Mouse (Mus musculus) intestine, embryonic 14.5 days (tissue): Measurements from ENCODE around the gene 4930513O06Rik. TPM values are rescaled to one million over a fixed set of nuclear protein-coding genes. Genes with fewer than 3 reads are reported as not detected.

Experiments
- ATAC-seq: fragments of 200-750 bp; cut with Nextera tagmentation; replicated peaks from 2 replicates; pipeline ENCODE4 v1.8.0; 2017; ENCODE audit warnings: low read depth, moderate number of reproducible peaks, moderate TSS enrichment, moderate library complexity; ENCODE audit not compliant: low FRiP score, low TSS enrichment
- DNase-seq: peaks from one replicate; pipeline ENCODE4 v3.0.0-alpha.2; 2018; ENCODE audit warnings: low spot score
- H3K27ac ChIP-seq: fragments of 300-500 bp; sonication (generic); 2 replicates; pipeline ENCODE4 v1.5.1; 2014; ENCODE audit warnings: low read depth, mild to moderate bottlenecking, control low read depth
- H3K27me3 ChIP-seq: fragments of 300-500 bp; sonication (generic); replicated peaks from 2 replicates; pipeline ENCODE4 v1.6.1; 2014; ENCODE audit warnings: low read length, control low read depth; ENCODE audit not compliant: control insufficient read depth, insufficient read depth
- H3K36me3 ChIP-seq: fragments of 300-500 bp; sonication (generic); 2 replicates; pipeline ENCODE4 v1.6.1; 2014; ENCODE audit warnings: low read length, control low read depth; ENCODE audit not compliant: control insufficient read depth, insufficient read depth
- H3K4me1 ChIP-seq: fragments of 300-500 bp; sonication (generic); replicated peaks from 2 replicates; pipeline ENCODE4 v1.6.1; 2014; ENCODE audit warnings: low read length, control low read depth, mixed read lengths; ENCODE audit not compliant: control insufficient read depth, insufficient read depth
- H3K4me2 ChIP-seq: fragments of 300-500 bp; sonication (generic); 2 replicates; pipeline ENCODE4 v1.6.1; 2014; ENCODE audit warnings: low read length
- H3K4me3 ChIP-seq: fragments of 300-500 bp; sonication (generic); 2 replicates; pipeline ENCODE4 v1.5.1; 2014; ENCODE audit warnings: low read depth, low read length, control low read depth, mixed read lengths
- H3K9ac ChIP-seq: fragments of 300-500 bp; sonication (generic); 2 replicates; pipeline ENCODE4 v1.6.1; 2014; ENCODE audit warnings: mild to moderate bottlenecking, low read length
- H3K9me3 ChIP-seq: fragments of 300-500 bp; sonication (generic); 2 replicates; pipeline ENCODE4 v1.6.1; 2016; ENCODE audit warnings: low read length, control low read depth; ENCODE audit not compliant: control insufficient read depth
- WGBS: fragments of 180-500 bp; shearing (Covaris S2); extraction: QIAGEN DNeasy Blood & Tissue Kit; methylation state at CpG from one replicate; pipeline ENCODE4 v1.1.7; 2014; 5-methylcytosine and 5-hydroxymethylcytosine counted together
- polyA plus RNA-seq: library from polyadenylated mRNA; unstranded; fragments of >200 nt; fragmentation: Nextera tagmentation; extraction: Ambion mirVana; gene quantifications from 2 replicates; pipeline ENCODE4 v1.2.1, GENCODE M21; 2014

Gene 4930513O06Rik
- polyA plus RNA-seq, 1 experiment from 2014 or later: not detected

- 65% methylated on average over 1 of the region's 1 CpGs for WGBS
- Histone ChIP-seq H3K27ac (no peak overlapping the region), H3K27me3 (no peaks in the 10 kb centered on the region), H3K4me3 (no peak overlapping the region), H3K9me3 (no peaks in the 10 kb centered on the region), H3K36me3 (no peaks in the 10 kb centered on the region), H3K4me2 (no peak overlapping the region), H3K4me1 (no peaks in the 10 kb centered on the region), H3K9ac (no peak overlapping the region)
- ATAC-seq: no peak
- DNase-seq: no peak
Observed at GRCm38 (mm10) chrX:139097197-139097596, 11.2 kb downstream of the 4930513O06Rik start.

DNA sequence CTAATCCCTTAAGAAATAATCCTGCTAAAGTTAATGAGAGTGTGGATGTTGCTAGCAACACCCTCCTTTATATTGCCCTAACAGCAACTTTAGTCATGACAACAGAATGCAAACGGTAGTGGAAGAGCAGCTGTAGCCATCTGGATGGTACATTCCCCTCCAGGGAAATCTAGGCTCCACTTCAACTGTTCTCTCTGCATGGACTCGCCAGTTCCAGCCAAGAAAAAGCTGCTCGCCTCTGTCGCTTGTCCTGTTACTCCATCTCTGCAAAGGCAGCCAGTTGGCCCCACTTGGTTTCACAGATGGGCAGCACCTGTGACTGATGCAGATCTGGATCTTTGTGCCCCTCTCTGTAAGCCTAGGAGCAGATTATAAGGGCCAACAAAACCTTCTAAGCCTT lies 48.0 kb downstream of the 4930513O06Rik start:
- Histone ChIP-seq H3K27ac (no peak overlapping the region), H3K4me2 (no peak overlapping the region), H3K4me3 (no peak overlapping the region), H3K4me1 (no peaks in the 10 kb centered on the region), H3K9ac (no peak overlapping the region), H3K36me3 (no peaks in the 10 kb centered on the region), H3K9me3 (no peaks in the 10 kb centered on the region), H3K27me3 (no peaks in the 10 kb centered on the region)
- DNase-seq (no peak), ATAC-seq (no peak)
- WGBS: 40% methylated on average over 4 of the region's 4 CpGs

Other genes starting within 250 kb of the 4930513O06Rik start
- gene Nrk, start 171.8 kb upstream of the 4930513O06Rik start, polyA plus RNA-seq: 17.2 and 19.2 TPM in 2 replicates
- not detected in 2 replicates for gene Serpina7, start 1.0 kb upstream of the 4930513O06Rik start, polyA plus RNA-seq
- not detected in 2 replicates for gene 4933428M09Rik, start 93.0 kb downstream of the 4930513O06Rik start, polyA plus RNA-seq
- 14.6 and 18.4 TPM in 2 replicates for gene Mum1l1, start 123.8 kb downstream of the 4930513O06Rik start, polyA plus RNA-seq
- not detected in 2 replicates for gene Trap1a, start 247.4 kb downstream of the 4930513O06Rik start, polyA plus RNA-seq